Mouse (Mus musculus) hindbrain, embryonic 10.5 days (tissue): ENCODE data around the gene Zdhhc22. TPM values are rescaled to one million over a fixed set of nuclear protein-coding genes. Genes with fewer than 3 reads are reported as not detected.

Experiments
- DNase-seq: peaks from one replicate; pipeline ENCODE4 v3.0.0-alpha.2; 2017; ENCODE audit warnings: low spot score
- H3K27ac ChIP-seq: fragments of 300-500 bp; sonication (generic); 2 replicates; pipeline ENCODE4 v1.5.1; 2016; ENCODE audit warnings: mild to moderate bottlenecking, moderate library complexity
- H3K27me3 ChIP-seq: fragments of 300-500 bp; sonication (generic); 2 replicates; pipeline ENCODE4 v1.6.1; 2016; ENCODE audit warnings: mild to moderate bottlenecking; ENCODE audit not compliant: poor library complexity, insufficient read depth, severe bottlenecking
- H3K36me3 ChIP-seq: fragments of 300-500 bp; sonication (generic); 2 replicates; pipeline ENCODE4 v1.6.1; 2016; ENCODE audit warnings: mild to moderate bottlenecking, moderate library complexity
- H3K4me1 ChIP-seq: fragments of 300-500 bp; sonication (generic); replicated peaks from 2 replicates; pipeline ENCODE4 v1.6.1; 2016; ENCODE audit warnings: mild to moderate bottlenecking
- H3K4me3 ChIP-seq: fragments of 300-500 bp; sonication (generic); 2 replicates; pipeline ENCODE4 v1.5.1; 2016; ENCODE audit warnings: mild to moderate bottlenecking, moderate library complexity
- H3K9me3 ChIP-seq: fragments of 300-500 bp; sonication (generic); 2 replicates; pipeline ENCODE4 v1.6.1; 2016; ENCODE audit warnings: mild to moderate bottlenecking, moderate library complexity
- WGBS: fragments of 180-500 bp; shearing (Covaris S2); methylation state at CpG from one replicate; pipeline ENCODE4 v1.1.7; 2016; 5-methylcytosine and 5-hydroxymethylcytosine counted together
- polyA plus RNA-seq: library from polyadenylated mRNA; unstranded; fragments of >200 nt; fragmentation: Nextera tagmentation; extraction: Ambion mirVana; gene quantifications from 2 replicates; pipeline ENCODE4 v1.2.1, GENCODE M21; 2016

Gene Zdhhc22
- 0.14 and 0.75 TPM in 2 replicates for polyA plus RNA-seq

DNA sequence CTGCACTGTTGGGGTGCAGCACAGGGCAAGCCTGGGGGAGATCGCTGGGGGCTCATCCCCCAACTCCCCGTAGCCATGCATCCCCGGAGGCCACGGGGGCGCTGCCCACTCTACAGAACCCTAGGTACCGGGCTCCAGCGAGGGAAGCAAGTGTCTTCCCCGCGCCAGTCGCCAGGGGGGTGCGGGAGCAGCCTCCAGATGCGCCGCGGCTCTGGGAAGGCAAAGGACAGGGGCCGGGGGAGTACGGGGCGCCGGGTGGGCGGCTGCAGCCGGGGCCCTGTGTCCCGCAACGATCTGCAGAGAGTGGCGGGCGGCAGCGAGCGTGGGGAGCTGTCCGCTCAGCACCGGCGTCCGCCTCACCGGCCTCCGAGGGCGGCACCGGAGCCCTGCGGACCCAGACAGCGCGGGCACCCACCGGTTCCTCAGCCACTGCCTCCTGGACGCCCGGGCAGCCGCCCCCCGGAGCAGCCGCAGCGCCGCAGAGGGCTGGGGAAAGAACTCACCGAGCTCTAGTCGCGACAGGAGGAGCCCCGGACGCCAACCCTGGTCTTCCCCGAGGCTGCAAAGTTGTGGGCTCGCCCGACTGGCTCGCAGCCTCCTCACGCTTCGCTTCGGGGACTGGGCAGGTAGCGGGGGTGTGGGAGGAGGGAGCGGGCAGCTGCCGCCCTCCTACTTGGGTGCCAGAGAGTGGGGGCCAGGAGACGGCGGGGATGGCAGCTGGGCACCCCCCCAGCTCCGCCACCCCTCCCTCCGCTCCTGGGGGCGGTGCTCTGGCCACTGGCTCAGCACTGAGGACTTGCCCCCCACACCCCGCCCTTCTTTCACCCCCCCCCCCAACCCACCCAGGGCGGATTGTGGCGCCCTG is at the start of gene Zdhhc22:
Zdhhc22 (minus strand) TSS at position 541 of the 865 bp plus-strand sequence.
- Histone ChIP-seq H3K27me3 (peaks cover 84% of the 10 kb centered on the region), H3K27ac (peak within 1 kb of the TSS; percentile 69)

DNA sequence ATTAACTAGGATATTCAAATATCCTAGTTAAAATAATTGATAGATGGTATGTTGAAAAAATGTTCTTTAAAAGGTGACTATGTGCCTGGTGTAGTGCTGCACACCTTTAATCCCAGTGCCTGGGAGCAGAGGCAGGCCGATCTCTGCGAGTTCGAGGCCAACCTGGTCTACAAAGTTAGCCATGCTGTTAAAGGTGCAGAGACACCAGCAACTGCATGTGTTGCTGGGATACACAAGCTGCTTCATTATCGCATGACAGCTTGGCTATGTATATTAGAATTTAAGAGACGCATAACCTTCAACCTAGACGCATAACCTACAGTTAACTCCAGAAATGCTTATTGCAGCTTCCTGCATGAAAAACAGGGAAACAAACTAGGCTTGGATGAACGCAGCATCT is 46.4 kb upstream of the Zdhhc22 start:
- Histone ChIP-seq H3K4me1 (no peaks in the 10 kb centered on the region), H3K9me3 (no peaks in the 10 kb centered on the region), H3K4me3 (no peak overlapping the region), H3K27ac (no peak overlapping the region), H3K36me3 (no peaks in the 10 kb centered on the region), H3K27me3 (no peaks in the 10 kb centered on the region)
- WGBS: 93% methylated on average over 7 of the region's 7 CpGs
- no peak for DNase-seq

More for the DNA sequence above, at the start of gene Zdhhc22:
- WGBS: 1% methylated on average over 68 of the region's 68 CpGs
- peak; percentile 72 for DNase-seq
- Histone ChIP-seq H3K9me3 (no peaks in the 10 kb centered on the region), H3K4me3 (peak within 1 kb of the TSS; percentile 57), H3K4me1 (peaks cover 38% of the 10 kb centered on the region), H3K36me3 (no peaks in the 10 kb centered on the region)

DNA sequence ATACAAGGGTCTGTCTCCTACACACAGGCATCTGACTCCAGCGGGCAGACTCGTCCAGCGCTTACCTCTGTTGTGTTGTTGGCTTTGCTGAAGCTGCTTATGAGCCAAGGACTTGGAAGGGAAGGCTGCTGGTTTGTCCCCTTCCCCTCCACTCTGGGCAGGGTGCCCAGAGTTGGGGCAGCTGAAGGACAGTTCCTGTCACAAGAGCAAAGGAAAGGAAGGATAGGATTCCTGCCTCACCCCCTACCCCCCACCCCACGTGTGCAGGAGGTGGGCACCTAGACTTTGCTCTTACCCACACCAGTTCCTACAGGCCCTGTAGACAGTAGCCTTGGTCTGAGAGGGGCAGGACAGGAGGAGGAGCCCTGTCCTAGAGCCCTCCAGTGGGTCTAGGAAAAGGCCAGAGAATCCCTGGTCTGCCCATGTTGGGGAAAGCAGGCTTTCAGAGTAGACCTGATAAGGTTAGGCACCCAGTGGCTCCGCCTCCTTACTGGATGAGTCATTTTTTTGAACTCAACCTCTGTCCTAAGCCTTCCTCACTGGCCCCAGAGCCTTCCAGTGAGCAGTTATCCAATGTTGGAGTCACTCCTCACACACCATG is 41.0 kb upstream of the Zdhhc22 start:
- Histone ChIP-seq H3K4me1 (peaks cover 13% of the 10 kb centered on the region), H3K27ac (no peak overlapping the region), H3K4me3 (no peak overlapping the region), H3K36me3 (no peaks in the 10 kb centered on the region), H3K9me3 (no peaks in the 10 kb centered on the region), H3K27me3 (peaks cover 27% of the 10 kb centered on the region)
- no peak for DNase-seq
- WGBS: 81% methylated on average over 5 of the region's 5 CpGs

DNA sequence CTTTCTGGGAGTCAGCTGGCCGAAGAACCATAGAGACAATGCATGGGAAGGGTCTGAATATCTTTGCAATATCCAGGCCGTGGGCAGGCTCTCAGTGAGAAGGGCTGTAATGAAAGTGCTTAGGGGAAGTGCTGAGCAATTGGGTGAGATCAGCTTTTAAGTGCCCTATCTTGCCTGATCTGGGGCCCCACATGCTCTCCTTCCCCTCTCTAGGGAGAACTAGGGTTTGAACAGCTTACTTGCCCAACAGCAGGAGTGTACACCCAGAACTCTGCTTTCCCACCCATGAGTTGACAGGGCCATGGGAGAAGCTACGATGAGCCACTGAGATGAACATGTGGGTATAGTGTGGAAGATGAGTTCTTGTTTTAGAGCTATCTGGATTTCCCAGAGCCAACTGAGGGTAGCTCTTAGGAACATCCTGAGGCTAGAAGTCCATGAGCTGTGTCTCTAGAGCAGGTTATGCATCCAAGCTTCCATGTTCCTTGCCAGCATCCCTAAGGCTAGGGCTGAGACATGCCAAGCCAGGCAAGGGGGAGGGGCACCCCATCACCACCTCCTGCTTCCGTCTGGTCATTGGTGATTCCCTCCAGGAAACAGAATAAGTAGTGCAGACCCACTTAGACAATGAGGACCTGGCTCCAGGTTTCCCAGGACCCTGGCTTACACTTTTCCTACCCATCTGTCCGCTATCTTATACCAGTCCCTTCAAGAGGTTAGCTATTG is 39.2 kb upstream of the Zdhhc22 start:
- Histone ChIP-seq H3K9me3 (no peaks in the 10 kb centered on the region), H3K27me3 (peaks cover 41% of the 10 kb centered on the region), H3K36me3 (no peaks in the 10 kb centered on the region), H3K4me1 (peaks cover 16% of the 10 kb centered on the region), H3K27ac (no peak overlapping the region), H3K4me3 (no peak overlapping the region)
- DNase-seq: no peak
- WGBS: 67% methylated on average over 5 of the region's 5 CpGs

DNA sequence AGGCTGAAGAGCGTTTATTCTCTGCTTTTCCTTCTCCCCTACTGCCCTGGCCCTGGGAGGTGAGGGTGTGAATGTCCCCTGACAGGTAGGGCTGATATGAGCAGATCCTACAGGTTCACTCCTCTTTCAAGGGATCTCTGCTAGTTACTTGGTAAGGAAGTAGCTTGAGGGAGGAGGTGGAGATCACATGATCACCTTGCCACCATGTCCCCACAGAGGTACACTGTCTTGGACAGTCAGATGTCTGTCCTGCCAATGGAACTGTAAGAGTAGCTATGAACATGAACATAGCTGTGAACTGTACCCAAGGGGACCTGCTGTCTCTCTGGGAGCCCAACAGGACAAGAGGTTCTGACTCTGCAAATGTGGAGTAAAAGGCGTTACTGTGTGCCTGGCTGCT is 37.8 kb upstream of the Zdhhc22 start:
- WGBS: 74% methylated on average over 2 of the region's 2 CpGs
- no peaks in the 10 kb centered on the region for H3K9me3 ChIP-seq
- no peaks in the 10 kb centered on the region for H3K36me3 ChIP-seq
- H3K4me1 ChIP-seq: peaks cover 16% of the 10 kb centered on the region
- H3K27me3 ChIP-seq: peaks cover 41% of the 10 kb centered on the region
- DNase-seq: no peak
- no peak overlapping the region for H3K4me3 ChIP-seq
- no peak overlapping the region for H3K27ac ChIP-seq

DNA sequence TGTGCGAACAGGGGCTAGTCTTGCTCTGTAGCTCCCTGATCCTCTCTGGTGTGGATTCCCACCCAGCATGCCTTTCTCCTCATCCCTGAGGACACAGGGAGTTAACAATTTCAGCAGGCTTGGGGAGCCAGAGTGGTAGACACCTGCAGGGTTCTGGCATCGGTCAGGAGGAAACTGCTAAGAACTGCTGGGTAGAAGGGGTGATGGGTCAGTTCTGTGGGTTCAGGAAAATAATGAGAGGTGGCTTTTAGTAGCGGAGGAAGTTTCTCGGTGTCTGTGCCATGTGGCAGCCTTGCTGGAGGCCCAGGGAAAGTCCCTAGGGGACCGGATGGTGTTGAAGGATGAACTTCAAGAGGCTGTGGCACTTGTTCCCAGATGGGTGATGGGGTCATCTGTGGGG is 37.2 kb upstream of the Zdhhc22 start:
- H3K4me3 ChIP-seq: no peak overlapping the region
- H3K27ac ChIP-seq: no peak overlapping the region
- no peaks in the 10 kb centered on the region for H3K36me3 ChIP-seq
- no peaks in the 10 kb centered on the region for H3K9me3 ChIP-seq
- peaks cover 16% of the 10 kb centered on the region for H3K4me1 ChIP-seq
- WGBS: 53% methylated on average over 5 of the region's 5 CpGs
- peaks cover 41% of the 10 kb centered on the region for H3K27me3 ChIP-seq
- no peak for DNase-seq

DNA sequence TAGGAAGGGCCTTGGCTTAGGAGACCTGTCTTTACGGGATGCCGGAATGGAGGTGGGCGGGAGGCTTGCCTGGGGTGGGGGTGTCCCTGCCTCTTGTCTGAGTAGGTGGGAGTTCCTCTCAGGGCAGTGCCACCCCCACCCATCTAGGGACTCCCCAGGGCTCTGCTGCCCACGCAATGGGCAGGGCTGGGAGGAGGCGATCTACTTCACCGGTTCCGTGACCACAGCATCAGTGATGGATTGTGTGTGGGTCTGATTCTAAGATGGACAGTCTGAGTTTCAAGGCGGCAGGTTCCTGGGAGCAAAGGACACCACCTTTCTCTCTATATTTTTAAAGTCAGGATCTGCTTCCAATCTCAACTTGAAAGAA is 36.6 kb upstream of the Zdhhc22 start:
- peaks cover 41% of the 10 kb centered on the region for H3K27me3 ChIP-seq
- no peak for DNase-seq
- H3K36me3 ChIP-seq: no peaks in the 10 kb centered on the region
- peak overlapping the region; percentile 42; the same call in 1 of the 2 replicates for H3K27ac ChIP-seq
- H3K9me3 ChIP-seq: no peaks in the 10 kb centered on the region
- peaks cover 16% of the 10 kb centered on the region for H3K4me1 ChIP-seq
- peak overlapping the region; percentile 52 for H3K4me3 ChIP-seq
- 13% methylated on average over 8 of the region's 8 CpGs for WGBS

DNA sequence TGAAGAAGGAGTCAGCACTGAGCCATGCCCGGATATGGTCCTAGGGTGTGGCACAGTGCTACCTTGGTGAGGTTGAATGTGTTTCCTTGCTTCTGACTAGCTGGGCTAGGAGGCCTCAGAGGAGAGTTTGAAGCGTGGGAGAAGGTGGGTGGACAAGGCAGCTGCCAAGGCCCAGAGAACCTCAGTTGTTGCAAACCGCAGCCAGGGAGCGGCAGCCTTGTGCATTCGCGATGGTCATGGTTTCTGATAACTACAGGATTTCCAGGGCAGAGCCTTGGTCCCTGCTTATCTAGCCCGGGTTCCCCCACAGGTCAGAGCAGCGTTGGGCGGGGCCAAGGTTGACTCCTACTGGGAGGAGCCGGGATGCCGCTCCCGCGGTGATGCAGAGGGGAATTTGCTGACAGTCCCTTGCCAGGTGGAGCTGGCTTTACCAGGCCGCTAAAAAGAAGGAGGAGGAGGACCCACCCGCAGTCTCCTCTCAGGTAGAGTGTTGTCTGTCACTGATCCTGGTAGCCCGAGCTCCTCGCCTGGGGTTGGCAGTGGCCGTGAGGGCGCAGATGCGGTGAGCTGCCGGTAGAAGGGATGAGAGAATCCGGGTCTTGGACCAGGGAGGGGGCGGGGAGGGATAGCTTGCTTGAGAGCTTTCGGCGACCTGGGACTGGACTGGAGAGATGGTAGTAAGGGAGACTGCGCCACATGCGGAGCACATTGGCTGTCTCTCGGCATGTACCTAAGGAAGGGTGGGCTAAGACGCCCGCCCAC is 36.1 kb upstream of the Zdhhc22 start:
- Histone ChIP-seq H3K4me3 (peak overlapping the region; percentile 52), H3K9me3 (no peaks in the 10 kb centered on the region), H3K27ac (peak overlapping the region; percentile 42), H3K36me3 (no peaks in the 10 kb centered on the region), H3K4me1 (peaks cover 16% of the 10 kb centered on the region), H3K27me3 (peaks cover 41% of the 10 kb centered on the region)
- peak; percentile 23 for DNase-seq
- WGBS: 4% methylated on average over 30 of the region's 30 CpGs

DNA sequence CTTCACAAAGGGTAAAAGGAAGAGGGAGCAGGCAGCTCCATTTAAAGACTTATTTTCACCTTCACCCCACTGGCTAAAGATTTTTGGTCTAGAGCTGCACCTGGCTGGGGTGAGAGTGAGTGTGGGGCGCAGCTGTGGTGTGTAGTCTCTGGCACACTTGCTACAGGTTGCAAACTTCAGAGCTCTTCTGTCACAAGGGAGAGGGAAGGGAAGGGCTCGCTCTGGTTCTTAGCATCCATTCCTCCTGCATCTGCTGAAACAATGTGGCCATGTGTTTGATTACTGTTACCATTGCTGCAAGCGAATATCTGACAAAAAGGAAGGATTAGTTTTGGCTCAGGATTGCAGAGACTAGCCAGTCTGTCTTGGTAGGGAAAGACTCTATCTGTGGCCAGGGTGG is 33.2 kb upstream of the Zdhhc22 start:
- no peak for DNase-seq
- Histone ChIP-seq H3K27me3 (peaks cover 36% of the 10 kb centered on the region), H3K27ac (no peak overlapping the region), H3K9me3 (no peaks in the 10 kb centered on the region), H3K36me3 (no peaks in the 10 kb centered on the region), H3K4me3 (no peak overlapping the region), H3K4me1 (peaks cover 16% of the 10 kb centered on the region)
- 77% methylated on average over 3 of the region's 3 CpGs for WGBS

DNA sequence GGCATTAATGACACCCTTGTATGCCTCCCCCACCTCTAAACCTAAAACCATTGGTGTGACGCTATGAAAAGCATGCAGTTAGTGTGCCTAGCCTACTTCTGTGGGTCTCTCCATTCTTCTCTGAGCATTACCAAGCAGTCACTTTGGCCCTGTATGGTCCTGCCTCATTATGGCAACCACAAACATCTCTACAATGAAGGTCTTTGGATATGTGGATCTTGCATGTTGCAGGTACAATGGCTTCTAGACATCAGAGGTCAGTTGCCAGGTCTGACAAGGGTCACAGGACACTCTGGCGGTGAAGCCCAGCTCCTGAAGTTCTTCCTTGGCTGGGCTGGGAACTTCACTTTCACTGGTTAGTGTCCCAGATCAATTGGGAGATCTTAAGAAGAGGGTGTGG is 31.8 kb upstream of the Zdhhc22 start:
- H3K27ac ChIP-seq: no peak overlapping the region
- WGBS: 74% methylated on average over 2 of the region's 2 CpGs

DNA sequence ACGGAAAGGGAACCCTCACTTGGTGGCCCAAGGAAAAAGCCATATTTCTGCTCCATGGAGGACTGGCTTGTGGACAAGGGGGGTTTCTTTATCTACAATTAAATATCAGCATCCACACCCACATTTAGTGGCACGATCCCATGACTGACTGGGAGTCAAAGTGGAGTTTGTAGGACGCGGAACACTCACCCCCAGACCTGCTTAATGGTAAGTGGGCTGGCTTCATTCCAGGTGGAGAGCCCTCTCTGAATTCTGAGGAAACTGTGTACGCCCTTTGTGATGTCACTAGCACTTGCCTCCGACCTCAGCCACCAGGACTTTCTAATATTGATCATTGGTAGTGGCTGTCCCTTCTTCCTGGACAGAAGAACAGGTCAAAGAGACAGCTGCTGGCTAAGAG is 30.8 kb upstream of the Zdhhc22 start, which contains the start of gene Tmem63c:
Tmem63c (plus strand) TSS at position 301 of the 400 bp plus-strand sequence.
- Histone ChIP-seq H3K9me3 (no peaks in the 10 kb centered on the region), H3K27me3 (peaks cover 12% of the 10 kb centered on the region), H3K4me1 (peaks cover 1% of the 10 kb centered on the region), H3K4me3 (no peak within 1 kb of the TSS), H3K36me3 (no peaks in the 10 kb centered on the region), H3K27ac (no peak within 1 kb of the TSS)
- WGBS: 81% methylated on average over 6 of the region's 6 CpGs
- no peak for DNase-seq

More for the DNA sequence above, 31.8 kb upstream of the Zdhhc22 start:
- Histone ChIP-seq H3K27me3 (peaks cover 21% of the 10 kb centered on the region), H3K36me3 (no peaks in the 10 kb centered on the region), H3K4me1 (peaks cover 11% of the 10 kb centered on the region), H3K4me3 (no peak overlapping the region), H3K9me3 (no peaks in the 10 kb centered on the region)
- no peak for DNase-seq

DNA sequence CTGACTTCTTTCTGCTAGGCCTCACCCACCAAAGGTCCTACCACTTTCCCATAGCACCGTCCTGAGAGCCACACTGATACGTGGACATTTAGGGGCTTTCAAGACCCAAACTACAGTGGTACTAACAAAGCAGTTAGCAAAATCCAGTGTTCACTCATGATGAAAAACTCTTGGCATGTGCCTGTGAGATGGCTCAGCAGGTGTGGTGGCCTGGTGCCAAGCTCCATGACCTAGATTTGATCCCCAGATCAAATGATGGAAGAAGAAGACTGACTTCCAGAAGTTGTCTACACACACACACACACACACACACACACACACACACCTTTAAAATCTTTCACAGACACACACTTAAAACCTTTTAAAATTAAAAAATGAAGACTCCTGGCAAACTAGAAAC is 28.5 kb upstream of the Zdhhc22 start:
- Histone ChIP-seq H3K27me3 (no peaks in the 10 kb centered on the region), H3K27ac (no peak overlapping the region), H3K9me3 (no peaks in the 10 kb centered on the region), H3K4me3 (no peak overlapping the region), H3K36me3 (no peaks in the 10 kb centered on the region), H3K4me1 (no peaks in the 10 kb centered on the region)
- no peak for DNase-seq
- 89% methylated on average over 2 of the region's 2 CpGs for WGBS
